Mouse (Mus musculus): ENCODE measurements around the gene Tmem59.

Gene Tmem59

GRCm38 (mm10) chr4:107238253-107238652, 60.1 kb downstream of the Tmem59 start:
- no peak for DNase-seq (ENCODE audit: low read depth)

GRCm38 (mm10) chr4:107240196-107240595, 62.0 kb downstream of the Tmem59 start:
- no peak for DNase-seq (ENCODE audit: low read depth)

GRCm38 (mm10) chr4:107243365-107244333, 65.5 kb downstream of the Tmem59 start:
- DNase-seq (ENCODE audit: low read depth) = no peak

GRCm38 (mm10) chr4:107245368-107245767, 67.2 kb downstream of the Tmem59 start:
- no peak for DNase-seq (ENCODE audit: low read depth)

GRCm38 (mm10) chr4:107246040-107246439, 67.8 kb downstream of the Tmem59 start:
- no peak for DNase-seq (ENCODE audit: low read depth)

GRCm38 (mm10) chr4:107247110-107247509, 68.9 kb downstream of the Tmem59 start:
- no peak for DNase-seq (ENCODE audit: low read depth)

GRCm38 (mm10) chr4:107248061-107248460, 69.9 kb downstream of the Tmem59 start:
- no peak for DNase-seq (ENCODE audit: low read depth)

GRCm38 (mm10) chr4:107249471-107249870, 71.3 kb downstream of the Tmem59 start:
- DNase-seq (ENCODE audit: low read depth) = no peak

GRCm38 (mm10) chr4:107250494-107250893, 72.3 kb downstream of the Tmem59 start:
- peak; percentile 76 for DNase-seq (ENCODE audit: low read depth)

All from naive thymus-derived CD4-positive, alpha-beta T cell, adult 2 months (primary cell).